In genomic region chr1:179272351-179272750, GRCm38 (mm10) we compare ENCODE assay signal across 16 mouse cellular contexts.
"Had no signal": no experiment of that assay in that cellular context is flagged by ENCODE, and none has a peak within 500 bp of the region (broad histone marks: within the 10 kb centered on the region; RNA-seq: fewer than 3 reads in every experiment).

No protein-coding gene starts in this region.

- H3K9ac ChIP-seq: neural tube, embryonic 13.5 days; neural tube, embryonic 15.5 days; stomach, embryonic 15.5 days had no signal

- H3K4me1 ChIP-seq: neural tube, embryonic 13.5 days; neural tube, embryonic 15.5 days; stomach, embryonic 15.5 days had no signal

- H3K4me2 ChIP-seq: neural tube, embryonic 13.5 days; neural tube, embryonic 15.5 days; stomach, embryonic 15.5 days had no signal

- H3K27me3 ChIP-seq: neural tube, embryonic 13.5 days; neural tube, embryonic 15.5 days; stomach, embryonic 15.5 days had no signal

- H3K27ac ChIP-seq: neural tube, embryonic 13.5 days; neural tube, embryonic 15.5 days; stomach, embryonic 15.5 days; stomach, postnatal 0 days had no signal

- H3K4me3 ChIP-seq: neural tube, embryonic 13.5 days; neural tube, embryonic 15.5 days; stomach, embryonic 15.5 days had no signal

- H3K36me3 ChIP-seq: neural tube, embryonic 13.5 days; neural tube, embryonic 15.5 days; stomach, embryonic 15.5 days had no signal

- DNase-seq: retina, postnatal 1 day; right cerebral cortex, adult 18-20 months; right cerebral cortex, postnatal 14 days; right cerebral cortex, postnatal 25 days; right cerebral cortex, postnatal 4 days; spleen, adult 18-20 months; thymus, adult 18-20 months; thymus, adult 2 months; thymus, postnatal 14 days; thymus, postnatal 25 days; thymus, postnatal 36 days; thymus, postnatal 4 days had no signal

- H3K9me3 ChIP-seq: neural tube, embryonic 13.5 days; neural tube, embryonic 15.5 days; stomach, embryonic 15.5 days had no signal
